Mouse (Mus musculus) megakaryocyte, embryonic 14.5 days (primary cell): ENCODE data around the gene Six5.

Experiments
- FLI1 ChIP-seq: IDR thresholded peaks from 2 replicates; pipeline ENCODE4 v1.6.1; 2012; ENCODE audit warnings: low read length, inconsistent platforms, mixed read lengths
- GATA1 ChIP-seq: IDR thresholded peaks from 3 replicates; pipeline ENCODE4 v1.6.1; 2012; ENCODE audit warnings: mixed read lengths, low read length, inconsistent platforms, borderline replicate concordance

DNA sequence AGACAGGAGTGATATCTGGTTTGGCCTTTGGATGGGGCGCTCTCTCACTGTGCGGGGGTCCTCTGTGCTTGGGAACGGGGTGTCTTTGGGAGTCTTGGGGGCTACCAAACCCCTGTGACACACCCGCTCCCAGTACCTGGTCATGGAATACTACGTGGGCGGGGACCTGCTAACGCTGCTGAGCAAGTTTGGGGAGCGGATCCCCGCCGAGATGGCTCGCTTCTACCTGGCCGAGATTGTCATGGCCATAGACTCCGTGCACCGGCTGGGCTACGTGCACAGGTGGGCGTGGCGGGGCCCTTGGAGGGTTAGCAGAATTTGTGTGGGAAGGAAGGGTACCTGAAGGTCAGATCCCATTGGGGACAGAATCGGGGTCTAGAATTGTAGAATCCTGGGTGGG, 7.6 kb upstream of the Six5 start:
- TF ChIP-seq GATA1 (no peak), FLI1 (no peak)
